Mouse (Mus musculus) cerebellum, adult 11-12 months (tissue): Measurements from ENCODE around the gene Pla2g7.

Experiments
- DNase-seq: peaks from one replicate; pipeline ENCODE4 v3.0.0; 2022

The Pla2g7 gene

DNA sequence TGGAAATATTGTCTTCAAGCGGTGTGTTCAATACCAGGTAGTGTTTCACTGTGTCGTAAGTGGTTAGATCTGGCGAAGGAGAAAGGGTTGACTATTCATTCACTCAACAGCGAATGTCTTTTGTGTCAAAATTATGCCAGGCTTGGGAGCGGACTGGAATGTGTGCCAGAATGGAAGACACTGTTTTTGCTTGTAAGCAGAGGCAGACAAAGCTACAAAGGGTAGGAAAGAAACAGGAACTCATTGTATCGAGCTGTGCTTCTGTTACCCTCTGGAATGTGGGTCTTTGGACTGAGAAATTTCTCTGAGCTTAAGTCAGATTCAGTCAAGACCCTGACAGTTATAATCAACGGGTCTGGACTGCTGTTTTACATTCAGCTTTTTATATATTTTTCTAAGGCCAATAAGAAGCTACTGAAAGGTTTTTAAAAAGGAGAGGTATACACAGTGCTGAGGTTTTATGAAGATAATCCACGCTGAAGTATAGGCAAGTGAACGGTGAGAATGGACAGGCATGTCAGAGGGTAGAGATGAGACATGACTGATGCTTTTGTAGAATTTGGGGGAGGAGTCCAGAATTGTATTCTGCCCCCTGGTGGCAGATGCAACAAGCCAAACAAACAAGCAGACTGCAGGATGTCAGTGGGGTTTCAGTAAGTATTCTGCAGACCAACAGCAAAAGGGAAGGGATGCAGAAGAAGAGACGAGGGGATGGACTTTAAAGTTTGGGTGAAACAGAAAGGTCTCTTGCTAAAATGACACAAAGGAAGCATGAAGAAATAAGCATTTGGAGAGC, 81.9 kb downstream of the Pla2g7 start:
- no peak for DNase-seq

GRCm38 (mm10) chr17:43651314-43652046, 83.6 kb downstream of the Pla2g7 start:
- DNase-seq: no peak
